Mouse (Mus musculus) stomach, postnatal 0 days (tissue): ENCODE data around the gene Pogk.

ENCODE experiments used
- CTCF ChIP-seq: IDR thresholded peaks from 2 replicates; pipeline ENCODE4 v1.5.1; 2016; ENCODE audit warnings: antibody characterized with exemption, low read depth, mild to moderate bottlenecking, moderate library complexity
- EP300 ChIP-seq: optimal IDR thresholded peaks from 2 replicates; pipeline ENCODE3; 2016; ENCODE audit warnings: antibody characterized with exemption

- TF ChIP-seq CTCF (no peak), EP300 (no peak)
Observed at GRCm38 (mm10) chr1:166381821-166382220, 27.8 kb downstream of the Pogk start.
